Mouse (Mus musculus) midbrain, embryonic 15.5 days (tissue): ENCODE measurements around the gene Gm14435. TPM values are rescaled to one million over a fixed set of nuclear protein-coding genes. Genes with fewer than 3 reads are reported as not detected.
"Not testable (repeated sequence)": the region's sequence is repeated elsewhere in the genome, so short reads cannot be mapped to it uniquely, and the experiment has no call there.

Experiments
- ATAC-seq: fragments of 200-750 bp; cut with Nextera tagmentation; replicated peaks from 2 replicates; pipeline ENCODE4 v1.8.0; 2017; ENCODE audit warnings: moderate TSS enrichment
- H3K27ac ChIP-seq: fragments of 300-500 bp; sonication (generic); 2 replicates; pipeline ENCODE4 v1.5.1; 2015; ENCODE audit warnings: mild to moderate bottlenecking, inconsistent platforms
- H3K27me3 ChIP-seq: fragments of 300-500 bp; sonication (generic); replicated peaks from 2 replicates; pipeline ENCODE4 v1.6.1; 2015; ENCODE audit warnings: inconsistent platforms
- H3K36me3 ChIP-seq: fragments of 300-500 bp; sonication (generic); replicated peaks from 2 replicates; pipeline ENCODE4 v1.6.1; 2015; ENCODE audit warnings: inconsistent platforms
- H3K4me1 ChIP-seq: fragments of 300-500 bp; sonication (generic); 2 replicates; pipeline ENCODE4 v1.6.1; 2015; ENCODE audit warnings: inconsistent platforms
- H3K4me2 ChIP-seq: fragments of 300-500 bp; sonication (generic); 2 replicates; pipeline ENCODE4 v1.6.1; 2015; ENCODE audit warnings: inconsistent platforms, mild to moderate bottlenecking, moderate library complexity
- H3K4me3 ChIP-seq: fragments of 300-500 bp; sonication (generic); 2 replicates; pipeline ENCODE4 v1.5.1; 2015; ENCODE audit warnings: mild to moderate bottlenecking, inconsistent platforms
- H3K9ac ChIP-seq: fragments of 300-500 bp; sonication (generic); 2 replicates; pipeline ENCODE4 v1.6.1; 2015; ENCODE audit warnings: mild to moderate bottlenecking, inconsistent platforms
- H3K9me3 ChIP-seq: fragments of 300-500 bp; sonication (generic); 2 replicates; pipeline ENCODE4 v1.6.1; 2016; ENCODE audit warnings: inconsistent platforms
- WGBS: fragments of 180-500 bp; shearing (Covaris S2); methylation state at CpG from one replicate; pipeline ENCODE4 v1.1.7; 2015; ENCODE audit warnings: mixed read lengths; 5-methylcytosine and 5-hydroxymethylcytosine counted together
- polyA plus RNA-seq: library from polyadenylated mRNA; unstranded; fragments of >200 nt; fragmentation: Nextera tagmentation; extraction: Ambion mirVana; gene quantifications from 2 replicates; pipeline ENCODE4 v1.2.1, GENCODE M21; 2015

Gene Gm14435
- polyA plus RNA-seq, result 8.1 and 10.1 TPM in 2 replicates

GRCm38 (mm10) chr2:176423294-176423693 lies at the start of gene Gm14435:
TSS of gene Gm14435 (plus strand) at chr2:176423594.
- H3K9ac ChIP-seq, H3K4me2 ChIP-seq, H3K4me3 ChIP-seq, H3K36me3 ChIP-seq, H3K27me3 ChIP-seq, H3K27ac ChIP-seq, ATAC-seq, H3K9me3 ChIP-seq, H3K4me1 ChIP-seq: not testable (repeated sequence)
- WGBS, result no CpG with 5 or more reads among the region's 6 CpGs

Other genes starting within 250 kb of the Gm14435 start
- 4.5 and 13.2 TPM in 2 replicates for gene 2210418O10Rik, start 197.0 kb upstream of the Gm14435 start, polyA plus RNA-seq
- gene Gm11009, start 104.1 kb upstream of the Gm14435 start, polyA plus RNA-seq, result not detected in 2 replicates
- gene Gm14434, start 63.2 kb downstream of the Gm14435 start, polyA plus RNA-seq, result 7.0 and 9.0 TPM in 2 replicates
- not detected in 2 replicates for gene Zfp967, start 97.5 kb downstream of the Gm14435 start, polyA plus RNA-seq
- 20.7 and 22.4 TPM in 2 replicates for gene Gm14308, start 212.8 kb downstream of the Gm14435 start, polyA plus RNA-seq
- gene Zfp973, start 246.9 kb downstream of the Gm14435 start, polyA plus RNA-seq, result 8.8 and 9.3 TPM in 2 replicates